Mouse (Mus musculus): ENCODE data around the gene Prdm2.

DNA sequence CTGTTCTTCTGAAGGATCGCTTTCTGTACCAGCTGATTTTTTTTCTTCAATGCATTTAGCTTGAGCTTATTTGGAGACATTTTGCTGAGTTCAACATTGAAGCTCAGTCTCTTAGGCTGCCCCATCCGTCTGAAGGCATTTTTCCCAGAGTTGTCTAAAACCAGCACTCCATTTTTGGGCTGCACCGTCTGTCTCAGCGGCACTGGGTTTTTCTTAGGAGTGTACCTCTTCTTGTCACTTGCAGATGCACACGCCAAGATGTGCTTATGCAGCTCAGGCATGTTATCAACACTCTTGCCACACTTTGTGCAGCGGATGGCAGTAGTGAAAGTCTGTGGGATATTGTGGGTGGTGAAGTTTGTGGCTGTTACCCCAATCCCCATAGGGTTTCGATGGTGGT is 80.4 kb downstream of the Prdm2 start:
- TF ChIP-seq CTCF (IDR thresholded peaks at IDR 0.05) (no peak), EP300 (IDR thresholded peaks at IDR 0.05; ENCODE audit: insufficient read depth, low read depth, low read length) (no peak)
